Mouse (Mus musculus): ENCODE data around the gene Nt5dc3. TPM values are rescaled to one million over a fixed set of nuclear protein-coding genes. Genes with fewer than 3 reads are reported as not detected.

The Nt5dc3 gene
- total RNA-seq (2014; fragmentation: Nextera tagmentation): 8.9 and 12.4 TPM in 2 replicates
- total RNA-seq (2017): 2.9 and 6.8 TPM in 2 replicates

DNA sequence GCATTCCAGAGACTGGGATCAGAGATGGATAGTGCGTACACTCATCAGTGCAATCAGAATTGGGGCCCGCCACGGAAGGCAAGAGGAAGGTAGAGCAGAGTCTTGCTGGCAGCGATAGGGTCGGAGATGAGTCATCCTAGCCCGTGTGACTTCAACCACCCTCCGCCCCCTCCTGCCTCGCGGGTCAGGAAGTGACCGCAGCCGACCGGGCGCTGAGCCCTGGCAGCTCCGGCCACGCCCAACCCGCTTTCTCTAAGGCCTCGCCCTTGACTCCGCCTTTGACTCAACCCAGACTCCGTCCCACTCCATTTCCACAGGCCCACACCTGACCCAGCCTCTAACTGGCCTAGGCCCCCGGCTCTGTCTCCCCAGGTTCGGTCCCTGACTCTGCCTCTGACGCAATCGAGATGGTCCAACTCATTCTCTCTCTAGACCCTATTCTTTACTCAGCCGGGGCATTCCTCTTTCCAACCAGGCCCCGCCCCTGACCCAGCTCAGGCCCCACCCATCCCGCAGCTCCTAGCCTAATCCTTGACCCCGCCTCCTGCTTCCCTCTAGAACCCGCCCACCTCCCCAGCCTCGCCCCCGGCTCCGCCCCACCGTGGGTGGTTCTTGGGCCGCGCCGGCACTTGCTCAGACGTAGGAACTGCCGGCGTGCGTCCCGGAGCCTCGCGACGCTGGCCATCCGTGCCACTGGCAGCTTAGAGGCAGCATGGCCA, at the start of gene Nt5dc3:
Gene Nt5dc3 (plus strand): TSS at position 608 of the 719 bp plus-strand sequence.
- ATAC-seq (replicated peaks; ENCODE audit: low FRiP score, low TSS enrichment, poor library complexity, severe bottlenecking): peak; percentile 93

DNA sequence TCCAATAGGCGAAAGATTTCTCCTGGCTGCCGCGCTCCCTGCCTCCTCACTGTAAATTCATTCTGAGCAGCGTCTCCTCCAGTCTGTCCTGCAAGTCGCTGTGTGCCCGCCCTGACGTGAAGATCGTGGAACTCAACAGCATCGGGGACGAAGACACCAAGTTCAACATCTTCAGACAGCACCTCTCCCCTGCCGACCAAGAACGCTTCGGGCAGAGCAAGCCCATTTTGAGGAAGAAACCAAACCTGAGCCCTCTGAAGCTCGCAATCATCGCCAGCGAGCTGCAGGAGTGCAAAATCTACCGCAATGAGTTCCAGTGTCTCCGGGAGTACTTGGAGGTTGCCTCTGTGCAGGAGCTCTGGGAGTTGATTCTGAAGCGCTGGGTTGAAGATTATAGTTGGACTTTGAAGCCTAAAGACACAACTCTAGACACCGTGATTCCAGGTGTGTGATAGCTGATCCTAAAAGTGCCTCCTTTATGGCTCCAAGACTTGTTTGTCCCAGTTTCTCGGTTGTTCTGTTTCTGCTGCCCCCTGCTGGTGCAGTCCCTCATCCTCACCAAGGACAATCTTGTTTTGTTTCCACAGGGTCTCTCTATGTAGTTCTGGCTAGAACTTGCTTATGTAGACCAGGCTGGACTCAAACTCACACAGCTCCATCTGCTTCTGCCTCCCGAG, 47.8 kb upstream of the Nt5dc3 start:
- ATAC-seq (replicated peaks; ENCODE audit: low FRiP score, low TSS enrichment, poor library complexity, severe bottlenecking): peak; percentile 69

DNA sequence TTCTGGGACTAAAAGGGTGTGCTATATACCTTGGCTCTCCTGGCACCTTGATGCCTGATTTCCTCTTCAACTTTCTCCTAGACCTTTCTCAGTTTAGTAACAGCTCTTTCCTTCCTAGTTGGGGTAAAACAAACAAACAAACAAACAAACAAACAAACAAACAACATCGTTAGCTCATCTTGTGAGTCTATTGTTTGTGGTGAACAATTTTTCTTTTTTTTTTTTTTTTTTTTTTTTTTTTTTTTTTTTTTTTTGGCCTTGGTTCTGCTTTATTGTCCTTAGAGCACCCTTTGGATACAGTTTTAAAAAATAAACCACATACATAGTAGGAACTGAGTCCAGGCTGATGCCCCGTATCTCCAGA, 47.3 kb upstream of the Nt5dc3 start:
- ATAC-seq (replicated peaks; ENCODE audit: low FRiP score, low TSS enrichment, poor library complexity, severe bottlenecking): no peak

DNA sequence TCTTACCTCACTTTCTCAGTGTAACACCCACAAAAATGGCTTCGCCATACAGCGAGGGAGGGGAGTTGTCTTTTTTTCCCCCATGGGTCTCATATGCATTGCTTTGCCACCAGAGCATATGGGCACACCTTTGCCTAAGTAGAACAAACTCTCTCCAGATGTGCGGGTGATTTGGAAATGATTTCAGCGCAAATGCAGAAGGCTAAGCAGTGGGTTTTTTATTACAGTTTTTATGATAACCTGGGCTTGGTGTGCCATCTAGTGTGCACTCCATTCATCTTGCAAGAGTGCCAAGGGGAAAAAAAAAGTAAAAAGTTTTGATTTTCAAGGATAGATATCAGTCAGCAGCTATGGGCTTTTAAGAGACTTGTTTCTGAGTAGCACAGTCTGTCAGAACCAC, 43.8 kb upstream of the Nt5dc3 start:
- no peak for ATAC-seq (replicated peaks; ENCODE audit: low FRiP score, low TSS enrichment, poor library complexity, severe bottlenecking)

DNA sequence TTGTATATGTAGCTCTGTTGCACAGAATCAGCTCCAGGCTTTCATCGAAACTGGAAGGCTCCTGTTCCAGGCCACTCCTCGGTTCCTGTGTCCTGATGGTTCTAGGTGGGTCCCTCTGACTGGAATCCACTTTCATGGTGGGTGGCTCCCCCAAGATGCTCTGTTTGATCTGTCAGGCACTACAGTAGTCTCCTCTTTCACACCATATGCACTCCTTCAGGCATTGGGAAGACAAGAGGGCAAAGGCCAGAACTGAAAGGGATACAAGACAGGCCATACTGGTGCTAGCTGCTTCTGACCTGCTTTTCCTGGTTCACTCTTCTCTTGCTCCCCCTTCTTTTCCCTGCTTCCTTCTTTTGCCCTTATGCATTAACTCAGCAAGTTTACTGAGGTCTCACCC, 35.9 kb upstream of the Nt5dc3 start:
- no peak for ATAC-seq (replicated peaks; ENCODE audit: low FRiP score, low TSS enrichment, poor library complexity, severe bottlenecking)

DNA sequence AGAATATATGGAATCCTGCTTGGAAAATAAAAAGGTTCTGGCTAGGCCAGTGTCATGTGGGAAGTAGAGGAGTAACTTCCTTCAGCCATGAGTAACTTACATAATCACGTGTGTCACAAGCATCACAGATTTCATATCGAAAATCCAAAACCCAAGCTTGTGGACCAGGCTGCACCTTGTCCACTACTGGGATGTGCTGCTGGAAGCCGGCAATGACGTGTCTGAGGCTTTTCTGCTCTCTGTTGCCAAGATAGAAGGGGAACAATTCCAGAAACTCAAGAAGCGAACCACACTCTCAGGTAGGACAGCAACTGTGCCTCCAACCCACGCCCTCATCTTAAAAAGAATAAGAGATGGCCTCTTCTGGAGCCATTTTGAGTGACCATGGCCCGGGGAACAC, 34.5 kb upstream of the Nt5dc3 start:
- ATAC-seq (replicated peaks; ENCODE audit: low FRiP score, low TSS enrichment, poor library complexity, severe bottlenecking): no peak

DNA sequence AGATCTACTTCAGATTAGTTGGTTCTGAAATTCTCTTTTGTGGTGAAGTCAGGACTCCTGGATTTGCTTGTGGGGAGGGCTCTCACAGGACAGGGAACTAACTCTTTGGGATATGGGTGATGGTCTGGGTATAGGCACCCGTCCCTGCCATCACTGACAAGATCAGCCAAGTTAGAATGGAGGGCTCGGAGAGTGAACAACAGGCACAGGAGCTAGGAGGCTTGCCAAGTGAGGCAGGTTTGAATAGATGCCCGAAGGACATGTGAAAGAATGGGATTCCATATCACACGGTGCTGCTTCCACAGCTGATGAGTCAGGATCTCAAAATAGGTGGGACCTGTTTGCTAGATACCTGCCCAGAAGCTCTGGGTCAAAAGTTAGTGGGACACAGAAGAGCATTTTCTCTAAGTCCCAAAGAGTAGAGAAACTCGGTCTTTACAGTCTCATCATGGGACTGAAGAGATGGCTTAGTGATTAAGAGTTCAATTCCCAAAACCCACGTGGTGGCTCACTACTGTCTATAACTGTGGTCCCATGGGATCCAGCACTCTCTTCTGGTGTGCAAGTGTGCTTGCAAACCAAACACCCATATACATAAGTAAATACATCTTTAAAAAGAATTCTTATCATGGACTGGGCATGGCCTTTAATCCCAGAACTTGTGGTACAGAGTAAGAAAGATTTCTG, 22.8 kb upstream of the Nt5dc3 start:
- ATAC-seq (replicated peaks; ENCODE audit: low FRiP score, low TSS enrichment, poor library complexity, severe bottlenecking): no peak

DNA sequence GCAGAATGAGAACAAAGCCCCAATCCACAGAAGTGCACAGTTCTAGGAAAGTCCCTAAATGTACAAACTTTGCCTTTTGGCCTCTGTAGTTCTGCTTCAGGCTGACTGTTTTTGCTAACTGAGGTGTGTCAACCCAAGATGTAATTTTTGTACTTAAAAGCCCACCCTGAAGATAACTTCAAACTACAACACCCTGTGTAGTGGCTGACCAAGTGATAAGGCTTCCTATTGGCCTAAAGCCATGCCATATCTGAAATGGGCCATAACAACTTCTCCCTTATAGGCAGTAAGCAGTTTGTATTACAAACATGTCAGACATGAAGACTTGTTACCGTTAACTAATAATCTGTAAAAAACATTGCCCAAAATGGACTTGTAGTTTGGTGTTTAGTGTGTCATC, 21.1 kb upstream of the Nt5dc3 start:
- ATAC-seq (replicated peaks; ENCODE audit: low FRiP score, low TSS enrichment, poor library complexity, severe bottlenecking): peak; percentile 60

DNA sequence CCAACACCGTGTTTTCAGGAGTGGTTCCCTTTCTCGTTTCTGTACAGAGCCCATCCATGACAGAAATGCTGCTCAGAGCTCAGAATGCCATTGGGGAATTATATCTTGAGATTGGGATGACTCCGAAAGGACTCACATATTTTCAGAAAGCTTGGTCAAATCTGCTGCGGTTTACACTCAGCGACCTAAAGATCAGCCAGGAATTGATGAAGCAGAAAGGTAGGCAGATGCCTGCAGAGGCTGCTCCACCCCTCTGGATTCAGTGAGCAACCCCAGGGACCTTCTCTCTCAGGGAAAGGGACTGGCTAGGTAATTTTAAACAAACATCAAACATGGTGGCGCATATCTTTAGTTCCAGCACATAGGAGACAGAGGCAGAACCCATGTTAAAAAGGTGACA, 20.6 kb upstream of the Nt5dc3 start:
- no peak for ATAC-seq (replicated peaks; ENCODE audit: low FRiP score, low TSS enrichment, poor library complexity, severe bottlenecking)

DNA sequence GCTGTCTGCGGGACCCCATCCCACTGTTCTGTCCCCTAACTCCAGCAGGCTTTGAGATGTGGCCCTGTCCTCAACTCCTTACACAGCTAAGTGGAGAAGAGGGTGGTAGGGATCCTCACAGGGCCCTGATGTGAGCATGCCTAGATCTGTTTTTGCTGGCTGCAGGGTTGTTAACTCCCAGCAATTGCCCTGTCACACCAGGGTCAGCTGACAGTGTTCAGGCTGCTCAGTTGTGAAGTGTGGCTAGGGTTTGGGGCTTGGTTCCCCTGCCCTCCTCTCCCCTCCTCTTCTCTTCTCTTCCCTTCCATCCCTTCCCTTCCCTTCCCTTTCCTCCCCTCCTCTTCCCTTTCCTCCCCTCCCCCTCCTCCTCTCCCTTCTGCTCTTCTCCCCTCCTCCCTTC, 17.6 kb upstream of the Nt5dc3 start:
- no peak for ATAC-seq (replicated peaks; ENCODE audit: low FRiP score, low TSS enrichment, poor library complexity, severe bottlenecking)

DNA sequence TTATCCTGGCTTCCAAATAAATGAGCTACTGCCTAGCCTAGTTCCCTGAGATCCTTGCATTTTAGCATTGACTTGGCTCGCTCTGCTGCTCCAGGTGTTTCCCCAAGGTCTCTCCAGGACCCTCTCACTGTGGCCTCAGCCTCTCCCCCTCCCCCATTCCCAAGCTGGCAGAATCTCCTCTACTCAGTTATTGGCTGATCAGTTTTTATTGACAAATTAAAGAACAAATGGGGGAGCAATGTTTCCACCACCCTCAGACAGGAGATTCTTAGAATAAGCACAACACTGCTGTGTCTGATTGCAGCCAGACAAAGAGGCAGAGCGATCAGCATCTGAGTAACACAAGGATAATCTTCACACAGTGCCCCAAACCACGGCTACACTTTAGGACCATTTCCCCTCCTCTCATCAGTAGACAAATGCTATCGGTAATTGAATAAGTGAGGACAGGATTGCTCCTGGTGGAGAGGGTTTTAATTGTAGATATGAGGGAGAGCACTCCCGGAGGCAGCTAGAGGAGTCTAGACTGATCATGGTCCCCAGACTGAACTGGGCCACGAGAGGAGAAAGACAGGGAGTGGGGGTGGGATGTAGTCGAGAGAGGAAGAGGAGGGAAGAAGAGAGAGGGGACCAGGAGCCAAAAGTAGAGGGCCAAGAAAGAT, 17.0 kb upstream of the Nt5dc3 start:
- ATAC-seq (replicated peaks; ENCODE audit: low FRiP score, low TSS enrichment, poor library complexity, severe bottlenecking): no peak

DNA sequence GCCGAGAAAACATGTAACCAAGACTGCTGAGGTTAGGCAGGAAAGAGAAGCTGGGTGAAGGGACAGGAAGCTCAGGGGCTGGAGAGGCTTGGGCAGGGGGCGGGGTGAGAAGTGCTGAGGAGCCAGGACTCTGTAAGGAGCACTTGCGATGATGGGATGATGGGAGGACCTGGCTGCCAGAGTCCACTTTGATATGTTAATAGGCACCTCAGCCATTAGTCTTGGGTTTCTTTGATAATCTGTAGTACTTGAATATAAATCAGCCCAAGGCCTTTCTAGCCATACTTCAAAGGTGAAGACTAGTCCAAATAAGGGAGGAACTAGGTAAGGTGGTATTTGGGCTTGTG, 16.4 kb upstream of the Nt5dc3 start:
- no peak for ATAC-seq (replicated peaks; ENCODE audit: low FRiP score, low TSS enrichment, poor library complexity, severe bottlenecking)

DNA sequence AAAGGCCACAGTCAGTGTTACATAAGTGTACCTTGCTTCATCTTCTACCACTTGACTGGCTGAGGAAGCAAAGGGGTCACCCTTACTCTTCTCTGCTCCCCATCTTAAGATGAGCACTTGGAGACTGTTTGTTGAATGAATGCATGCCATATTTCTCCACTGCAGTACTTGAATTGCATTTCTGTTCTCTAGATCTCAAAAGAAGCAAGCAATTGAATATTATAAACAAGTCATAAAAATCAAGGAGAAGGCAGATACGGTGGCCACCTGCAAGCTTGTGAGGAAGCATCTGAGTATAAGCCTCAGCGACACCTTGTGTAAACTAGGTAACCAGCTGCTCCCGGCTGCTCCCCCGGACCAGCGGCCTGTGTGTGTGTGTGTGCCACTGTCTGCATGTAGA, 15.1 kb upstream of the Nt5dc3 start, which contains the start of gene Gm49358:
Gene Gm49358 (plus strand): TSS at position 301 of the 400 bp plus-strand sequence.
- no peak for ATAC-seq (replicated peaks; ENCODE audit: low FRiP score, low TSS enrichment, poor library complexity, severe bottlenecking)

DNA sequence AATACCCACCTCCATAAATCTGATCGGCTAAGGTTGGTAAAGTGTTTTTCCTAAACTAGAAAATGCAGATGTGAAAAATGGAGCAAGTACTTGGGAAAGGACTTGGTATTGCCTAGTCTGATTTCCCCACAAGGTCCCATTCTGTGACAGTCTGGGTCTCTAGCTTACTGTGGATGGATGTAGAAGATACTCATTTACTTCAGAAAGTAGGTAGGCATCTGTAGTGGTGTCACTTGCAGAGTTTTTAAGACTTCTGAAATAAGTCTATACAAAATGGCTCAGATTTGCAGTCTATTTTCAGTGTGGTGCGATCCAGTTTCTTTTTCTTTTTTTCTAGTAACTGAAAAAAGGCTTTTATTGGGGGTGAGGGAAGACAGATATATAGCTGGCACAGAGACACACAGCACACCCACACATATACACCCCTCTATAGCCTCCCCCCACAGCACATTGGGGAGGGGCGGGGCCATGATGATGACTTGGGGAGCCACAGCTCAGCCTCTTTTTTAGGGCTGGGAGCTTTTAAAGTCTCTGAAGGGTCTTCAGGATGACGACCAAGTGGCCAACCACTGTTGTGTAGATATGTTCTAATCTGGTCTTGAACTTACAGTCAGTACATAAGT, 13.3 kb upstream of the Nt5dc3 start:
- no peak for ATAC-seq (replicated peaks; ENCODE audit: low FRiP score, low TSS enrichment, poor library complexity, severe bottlenecking)

DNA sequence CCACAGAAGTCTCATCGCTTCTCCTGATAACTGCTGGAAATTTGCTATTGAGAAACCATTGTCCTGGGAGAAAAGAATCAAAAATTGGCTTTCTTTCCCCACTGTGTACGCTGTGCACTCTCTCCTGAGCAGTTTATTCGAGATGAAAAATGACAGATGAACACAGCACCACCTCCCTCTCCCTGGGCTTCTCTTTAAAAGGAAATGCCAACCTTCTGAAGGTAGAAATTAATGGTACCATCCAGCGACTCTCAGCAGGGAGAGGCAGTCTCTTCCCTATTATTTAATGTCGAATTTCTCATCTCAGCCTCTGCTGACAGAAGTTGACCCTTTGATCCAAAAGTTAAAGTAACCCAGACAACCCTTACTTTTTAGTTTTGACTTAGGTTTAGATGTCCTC, 9.6 kb upstream of the Nt5dc3 start:
- ATAC-seq (replicated peaks; ENCODE audit: low FRiP score, low TSS enrichment, poor library complexity, severe bottlenecking): no peak

DNA sequence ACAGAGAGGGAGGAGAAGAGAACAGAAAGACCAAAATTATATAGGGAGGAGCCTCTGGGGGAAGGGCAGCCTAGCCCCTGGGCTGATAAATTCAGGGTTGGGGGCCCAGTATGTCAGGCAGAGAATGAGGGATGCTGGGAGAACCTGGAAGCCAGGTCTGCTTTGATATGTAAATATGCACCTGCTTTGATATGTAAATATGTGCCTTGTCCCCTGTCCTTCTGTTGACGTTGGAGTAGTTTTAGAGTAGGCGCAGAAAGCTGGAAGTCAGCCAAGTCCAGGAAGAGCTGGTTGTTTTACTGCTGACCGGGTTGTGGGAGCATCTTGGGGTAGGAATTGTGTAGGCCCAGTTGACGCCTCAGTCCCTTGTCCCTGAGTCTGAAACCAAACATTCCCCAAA, 9.0 kb upstream of the Nt5dc3 start:
- no peak for ATAC-seq (replicated peaks; ENCODE audit: low FRiP score, low TSS enrichment, poor library complexity, severe bottlenecking)

DNA sequence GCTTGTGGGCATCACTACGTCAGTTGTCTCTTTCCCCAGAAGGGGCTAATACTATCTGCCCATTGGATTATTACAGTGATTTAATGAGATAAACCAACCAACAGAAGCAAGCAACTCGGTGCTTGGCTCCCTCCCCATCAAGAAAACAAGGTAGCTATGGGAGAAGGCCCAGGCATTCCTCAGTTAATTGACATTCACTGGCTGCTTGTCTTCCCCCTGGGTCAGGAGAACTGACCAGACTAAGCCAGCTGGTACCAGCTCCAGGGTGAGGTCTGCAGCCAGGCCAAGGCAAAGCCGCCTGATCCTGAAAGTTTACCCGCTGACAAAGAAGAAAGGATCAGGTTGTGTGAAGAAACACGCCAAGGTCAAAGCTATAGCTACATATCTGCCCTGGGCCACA, 7.1 kb upstream of the Nt5dc3 start:
- no peak for ATAC-seq (replicated peaks; ENCODE audit: low FRiP score, low TSS enrichment, poor library complexity, severe bottlenecking)

DNA sequence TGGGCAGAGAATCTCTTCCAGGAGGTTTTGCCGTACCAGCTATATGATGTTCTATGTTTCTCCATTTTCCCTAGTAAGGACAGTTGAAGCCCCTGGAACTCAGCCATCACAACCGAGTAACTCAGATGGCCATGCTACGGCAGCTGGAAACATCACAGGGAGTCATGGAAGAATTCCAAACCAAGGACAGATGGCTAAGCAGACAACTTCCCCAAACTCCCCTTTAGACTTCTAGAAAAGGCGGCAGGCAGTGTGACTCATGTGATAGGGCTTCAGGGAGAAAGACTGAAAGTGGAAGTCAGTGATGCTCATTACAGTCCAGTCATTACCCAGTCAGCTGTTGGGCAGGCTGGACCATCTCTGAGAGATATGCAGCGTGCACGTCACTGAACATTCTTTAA, 6.6 kb upstream of the Nt5dc3 start:
- peak; percentile 50 for ATAC-seq (replicated peaks; ENCODE audit: low FRiP score, low TSS enrichment, poor library complexity, severe bottlenecking)

DNA sequence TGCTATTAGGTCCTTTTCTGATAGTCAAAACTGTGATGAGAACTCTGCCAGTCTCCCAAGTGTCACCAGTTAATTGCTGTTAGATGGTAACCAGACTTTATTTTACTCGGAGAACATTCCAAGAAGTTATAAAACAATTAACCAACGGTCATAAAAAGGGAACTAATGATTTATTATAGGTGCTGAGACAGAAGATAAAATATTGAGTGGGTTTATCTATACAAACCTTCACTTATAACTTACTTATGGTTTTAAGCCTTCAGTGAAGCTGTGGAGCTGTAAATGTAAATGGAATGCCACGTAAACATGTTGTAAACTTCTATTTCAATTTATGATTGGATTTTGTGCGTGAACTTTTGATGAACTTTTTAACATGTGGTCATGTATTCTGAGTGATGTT, 5.4 kb upstream of the Nt5dc3 start:
- no peak for ATAC-seq (replicated peaks; ENCODE audit: low FRiP score, low TSS enrichment, poor library complexity, severe bottlenecking)

DNA sequence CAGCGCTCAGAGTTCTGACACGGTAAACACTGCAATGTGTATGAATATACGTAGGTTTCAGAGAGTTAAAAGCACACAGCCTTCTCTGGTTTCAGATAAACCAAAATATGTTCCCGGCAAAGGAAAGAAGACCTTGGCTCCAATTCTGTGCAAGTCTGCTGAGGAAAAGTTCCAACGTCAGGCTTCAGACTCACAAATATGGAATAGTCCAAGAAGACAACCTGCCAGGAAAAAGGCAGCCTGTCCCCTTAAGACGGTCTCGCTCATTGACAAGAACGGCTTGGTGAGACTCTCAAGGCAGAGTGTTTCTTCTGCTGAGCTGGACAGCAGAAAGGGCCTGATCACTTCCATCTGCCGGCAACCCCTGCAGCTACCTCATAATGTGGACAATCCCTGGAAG, 2.5 kb upstream of the Nt5dc3 start:
- no peak for ATAC-seq (replicated peaks; ENCODE audit: low FRiP score, low TSS enrichment, poor library complexity, severe bottlenecking)
